Mouse (Mus musculus) R1 (cell line): ENCODE results near the gene Gm10354.
"Not testable (repeated sequence)": the region's sequence is repeated elsewhere in the genome, so short reads cannot be mapped to it uniquely, and the experiment has no call there.

ENCODE experiments used
- DNase-seq: peaks from one replicate; pipeline ENCODE4 v3.0.0-alpha.2; 2018; ENCODE audit warnings: low read depth, low spot score

Gene Gm10354

GRCm38 (mm10) chr5:14955928-14956706, 22.6 kb downstream of the Gm10354 start:
- not testable (repeated sequence) for DNase-seq

- not testable (repeated sequence) for DNase-seq
These were observed 25.1 kb downstream of the Gm10354 start for GRCm38 (mm10) chr5:14953587-14953986.

DNA sequence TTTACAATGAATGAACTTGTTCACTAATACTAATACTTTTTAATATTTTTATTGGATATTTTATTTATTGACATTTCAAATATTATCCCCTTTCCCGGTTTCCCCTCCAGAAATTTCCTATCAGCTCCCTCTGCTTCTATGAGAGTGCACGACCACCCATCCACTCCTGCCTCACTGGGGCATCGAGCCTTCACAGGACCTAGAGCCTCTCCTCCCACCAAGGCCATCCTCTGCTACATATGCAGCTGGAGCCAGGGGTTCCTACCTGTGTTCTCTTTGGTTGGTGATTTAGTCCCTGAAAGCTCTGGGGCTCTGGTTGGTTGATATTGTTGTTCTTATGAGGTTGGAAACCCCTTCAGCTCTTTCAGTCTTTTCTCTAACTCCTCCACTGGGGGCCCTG, 26.0 kb downstream of the Gm10354 start:
- DNase-seq = not testable (repeated sequence)

DNA sequence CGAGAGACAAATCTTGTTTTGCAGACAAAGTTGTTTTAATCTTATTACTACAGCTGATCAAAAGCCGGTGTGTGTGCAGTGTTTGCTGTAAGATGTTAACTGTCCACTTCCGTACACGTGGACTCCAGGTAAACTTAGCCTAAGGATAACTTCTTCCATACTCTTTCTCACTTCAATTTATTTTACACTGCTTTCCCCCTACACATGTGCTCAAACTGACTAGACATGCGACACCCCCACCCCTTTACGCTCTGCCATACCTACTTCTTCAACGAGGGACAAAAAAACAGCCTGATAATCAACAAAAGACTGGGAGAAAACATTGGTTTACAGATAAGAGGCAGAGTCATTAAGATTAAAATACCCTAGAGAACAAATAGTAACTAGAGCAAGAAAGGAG, 26.9 kb downstream of the Gm10354 start:
- not testable (repeated sequence) for DNase-seq

DNA sequence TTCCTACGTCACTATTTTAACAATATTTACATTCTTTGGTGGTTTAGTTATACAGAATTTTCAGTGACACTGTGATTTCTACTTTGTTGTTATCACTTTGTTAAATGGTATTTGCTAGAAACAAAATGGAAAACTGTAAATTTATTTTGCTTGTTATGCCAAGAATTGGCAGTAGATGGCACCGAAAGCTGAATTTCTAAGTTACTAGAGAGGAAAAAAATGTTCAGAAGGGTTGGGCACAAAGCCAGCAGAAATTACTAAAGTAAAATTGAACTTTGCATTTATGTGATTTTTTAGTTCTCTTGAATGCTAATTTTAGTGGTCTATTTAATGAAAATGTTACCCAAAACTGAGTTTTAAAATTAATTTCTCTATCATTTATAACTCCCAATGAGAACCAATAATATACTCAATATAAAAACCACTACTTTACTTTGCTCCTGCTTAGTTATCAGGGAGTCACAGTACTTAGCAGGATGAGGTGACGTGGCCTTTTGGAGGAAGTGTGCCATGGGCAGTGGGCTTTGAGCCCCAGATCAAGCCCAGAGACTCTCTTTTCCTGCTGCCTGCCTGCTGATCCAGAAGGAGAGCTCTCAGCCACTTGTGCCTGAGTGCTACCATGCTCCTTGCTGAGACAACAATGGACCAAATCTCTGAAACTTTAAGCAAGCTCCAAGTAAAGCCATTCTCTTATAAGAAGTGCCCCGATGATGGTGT, 31.1 kb downstream of the Gm10354 start:
- peak; percentile 10 for DNase-seq

DNA sequence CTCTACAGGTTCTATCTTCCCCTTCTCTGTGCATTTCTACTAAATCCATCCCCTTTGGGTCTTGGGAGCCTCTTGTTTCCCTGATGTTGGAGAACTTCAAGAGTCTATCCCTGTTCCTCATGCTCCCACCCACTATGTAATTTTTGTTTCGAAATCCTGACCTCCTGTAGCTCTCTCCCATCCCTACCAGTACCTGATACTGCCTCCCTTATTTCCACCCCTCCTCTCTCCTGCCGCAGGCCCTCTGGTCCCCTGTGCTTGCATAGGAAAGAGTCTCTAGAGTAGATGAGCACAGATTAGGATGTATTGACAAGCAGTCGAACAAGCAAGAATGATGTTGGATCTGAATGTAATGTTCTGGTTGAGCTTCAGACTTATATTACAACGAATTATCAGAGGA, 33.2 kb downstream of the Gm10354 start:
- DNase-seq = not testable (repeated sequence)

DNA sequence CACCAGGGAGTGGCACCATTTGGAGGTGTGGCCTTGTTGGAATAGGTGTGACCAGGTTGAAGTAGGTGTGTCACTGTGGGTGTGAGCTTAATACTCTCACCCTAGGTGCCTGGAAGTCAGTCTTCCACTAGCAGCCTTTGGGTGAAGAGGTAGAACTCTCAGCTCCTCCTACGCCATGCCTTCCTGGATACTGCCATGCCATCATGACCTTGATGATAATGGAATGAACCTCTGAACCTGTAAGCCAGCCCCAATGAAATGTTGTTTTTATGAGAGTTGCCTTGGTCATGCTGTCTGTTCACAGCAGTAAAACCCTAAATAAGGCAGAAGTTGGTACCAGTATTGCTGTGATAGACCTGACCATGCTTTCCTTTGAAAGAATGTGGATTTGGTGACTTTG, 37.7 kb downstream of the Gm10354 start:
- not testable (repeated sequence) for DNase-seq

GRCm38 (mm10) chr5:14938329-14938728, 40.4 kb downstream of the Gm10354 start, which contains the start of gene Speer4e:
Gene Speer4e (minus strand): TSS chr5:14938429.
- not testable (repeated sequence) for DNase-seq

GRCm38 (mm10) chr5:14933721-14934120, 45.0 kb downstream of the Gm10354 start:
- DNase-seq = not testable (repeated sequence)

DNA sequence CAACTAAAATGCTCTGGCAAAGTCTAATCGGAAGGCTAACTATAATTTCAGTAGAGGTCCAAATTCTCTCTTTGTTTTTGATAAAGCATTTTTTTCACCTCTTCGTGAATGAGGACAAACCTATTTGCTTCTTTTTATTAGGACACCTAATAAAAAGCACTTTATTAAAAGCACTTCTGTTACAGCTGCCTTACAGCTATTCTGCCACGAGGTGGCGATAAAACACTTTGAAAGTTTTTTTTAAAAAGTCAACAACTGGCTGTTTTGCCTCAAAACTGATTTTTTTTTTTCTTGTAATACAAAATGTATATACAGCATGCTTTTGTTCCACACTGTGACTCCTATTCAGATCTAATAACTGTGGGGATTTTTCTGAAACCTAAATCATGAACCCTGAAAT, 51.7 kb downstream of the Gm10354 start:
- not testable (repeated sequence) for DNase-seq
